Mouse (Mus musculus) bone marrow macrophage, adult 2 months (primary cell): ENCODE data around the gene 4930564D02Rik.
A peak's percentile ranks its signal among the peaks of the same experiment; 100 is the strongest.

Source experiments
- CTCF ChIP-seq: IDR thresholded peaks from 2 replicates; pipeline ENCODE4 v1.5.1; 2012; ENCODE audit warnings: low read depth, mild to moderate bottlenecking, low read length, moderate library complexity
- POLR2A ChIP-seq: IDR thresholded peaks from 2 replicates; pipeline ENCODE4 v1.6.1; 2012; ENCODE audit warnings: mild to moderate bottlenecking, low read depth, low read length, borderline replicate concordance

- 0 out of 2 replicates have a peak, but pooled peaks have one; percentile 36 for TF ChIP-seq CTCF
- TF ChIP-seq POLR2A, result no peak
These were observed 47.6 kb downstream of the 4930564D02Rik start for GRCm38 (mm10) chr3:105114269-105114668.
